Mouse (Mus musculus) frontal cortex, adult (tissue): ENCODE data around the gene Rgs7.
A peak's percentile ranks its signal among the peaks of the same experiment; 100 is the strongest.

ENCODE experiments used
- ATAC-seq: cut with Nextera tagmentation; 2 replicates; pipeline ENCODE4 v1.9.2; 2017; ENCODE audit warnings: mild to moderate bottlenecking, moderate library complexity, mixed read lengths; ENCODE audit not compliant: low TSS enrichment

The Rgs7 gene

GRCm38 (mm10) chr1:175028716-175029204 is 463.5 kb downstream of the Rgs7 start:
- no peak for ATAC-seq

- no peak for ATAC-seq
Measured at GRCm38 (mm10) chr1:175028267-175028666, 464.0 kb downstream of the Rgs7 start.

- ATAC-seq, result peak; percentile 72
Measured at GRCm38 (mm10) chr1:175025781-175026309, 466.5 kb downstream of the Rgs7 start.

- ATAC-seq, result no peak
Measured at GRCm38 (mm10) chr1:175024136-175024535, 468.2 kb downstream of the Rgs7 start.
